Mouse (Mus musculus): ENCODE measurements around the gene Orai3.
"Not testable (repeated sequence)": the region's sequence is repeated elsewhere in the genome, so short reads cannot be mapped to it uniquely, and the experiment has no call there.

Gene Orai3

GRCm38 (mm10) chr7:127763642-127764041 lies 6.0 kb upstream of the Orai3 start:
- no peak for DNase-seq (ENCODE audit: low read depth, low spot score)

GRCm38 (mm10) chr7:127765756-127766155 lies 3.9 kb upstream of the Orai3 start:
- no peak for DNase-seq (ENCODE audit: low read depth, low spot score)

GRCm38 (mm10) chr7:127766851-127767609 lies 2.6 kb upstream of the Orai3 start:
- DNase-seq (ENCODE audit: low read depth, low spot score): no peak

GRCm38 (mm10) chr7:127767671-127768345 lies 1.8 kb upstream of the Orai3 start:
- DNase-seq (ENCODE audit: low read depth, low spot score): no peak

- no peak for DNase-seq (ENCODE audit: low read depth, low spot score)
Observed at GRCm38 (mm10) chr7:127768346-127768996, 1.1 kb upstream of the Orai3 start.

- peak; percentile 98 for DNase-seq (ENCODE audit: low read depth, low spot score)
Observed at GRCm38 (mm10) chr7:127768997-127769593, 520 bp upstream of the Orai3 start.

GRCm38 (mm10) chr7:127770039-127770905 lies 657 bp downstream of the Orai3 start:
- peak; percentile 42 for DNase-seq (ENCODE audit: low read depth, low spot score)

- no peak for DNase-seq (ENCODE audit: low read depth, low spot score)
Observed at GRCm38 (mm10) chr7:127771262-127771661, 1.6 kb downstream of the Orai3 start.

GRCm38 (mm10) chr7:127772080-127772479 lies 2.5 kb downstream of the Orai3 start:
- peak; percentile 68 for DNase-seq (ENCODE audit: low read depth, low spot score)

GRCm38 (mm10) chr7:127772557-127772956 lies 2.9 kb downstream of the Orai3 start:
- no peak for DNase-seq (ENCODE audit: low read depth, low spot score)

- DNase-seq (ENCODE audit: low read depth, low spot score): peak; percentile 81
Observed at GRCm38 (mm10) chr7:127773664-127774384, 4.2 kb downstream of the Orai3 start.

GRCm38 (mm10) chr7:127775837-127776236 lies 6.2 kb downstream of the Orai3 start:
- DNase-seq (ENCODE audit: low read depth, low spot score): not testable (repeated sequence)

- DNase-seq (ENCODE audit: low read depth, low spot score): peak; percentile 85
Observed at GRCm38 (mm10) chr7:127776426-127776825, 6.8 kb downstream of the Orai3 start, which contains the start of gene Setd1a. TSS of gene Setd1a (plus strand) at chr7:127776670.

GRCm38 (mm10) chr7:127776878-127777473 lies 7.4 kb downstream of the Orai3 start:
- DNase-seq (ENCODE audit: low read depth, low spot score): peak; percentile 91

- DNase-seq (ENCODE audit: low read depth, low spot score): peak; percentile 59
Observed at GRCm38 (mm10) chr7:127777474-127778266, 8.1 kb downstream of the Orai3 start.

- no peak for DNase-seq (ENCODE audit: low read depth, low spot score)
Observed at GRCm38 (mm10) chr7:127778350-127778749, 8.7 kb downstream of the Orai3 start.

GRCm38 (mm10) chr7:127785308-127785707 lies 15.7 kb downstream of the Orai3 start, which contains the start of gene Gm49388:
TSS of gene Gm49388 (plus strand) at chr7:127785608.
- DNase-seq (ENCODE audit: low read depth, low spot score): no peak

- DNase-seq (ENCODE audit: low read depth, low spot score): no peak
Observed at GRCm38 (mm10) chr7:127797076-127797845, 27.6 kb downstream of the Orai3 start.

Measured in 3T3-L1 (cell line).